Mouse (Mus musculus) heart, embryonic 16.5 days (tissue): ENCODE results near the gene Polr3b. TPM values are rescaled to one million over a fixed set of nuclear protein-coding genes. Genes with fewer than 3 reads are reported as not detected.

ENCODE experiments used
- ATAC-seq: fragments of 200-750 bp; cut with Nextera tagmentation; replicated peaks from 2 replicates; pipeline ENCODE4 v1.8.0; 2017; ENCODE audit warnings: moderate number of reproducible peaks; ENCODE audit not compliant: insufficient read depth, low FRiP score; ENCODE audit errors: extremely low read depth
- H3K27ac ChIP-seq: fragments of 300-500 bp; sonication (generic); 2 replicates; pipeline ENCODE4 v1.5.1; 2014; ENCODE audit warnings: mild to moderate bottlenecking, low read length, control low read depth, moderate library complexity
- H3K27me3 ChIP-seq: fragments of 300-500 bp; sonication (generic); 2 replicates; pipeline ENCODE4 v1.6.1; 2014; ENCODE audit warnings: low read length, mixed read lengths; ENCODE audit not compliant: control insufficient read depth, insufficient read depth
- H3K36me3 ChIP-seq: fragments of 300-500 bp; sonication (generic); 2 replicates; pipeline ENCODE4 v1.6.1; 2014; ENCODE audit not compliant: control insufficient read depth, insufficient read depth
- H3K4me1 ChIP-seq: fragments of 300-500 bp; sonication (generic); 2 replicates; pipeline ENCODE4 v1.6.1; 2014; ENCODE audit warnings: low read length, mixed read lengths; ENCODE audit not compliant: control insufficient read depth, insufficient read depth
- H3K4me2 ChIP-seq: fragments of 300-500 bp; sonication (generic); 2 replicates; pipeline ENCODE4 v1.6.1; 2014; ENCODE audit warnings: low read depth, mild to moderate bottlenecking, control low read depth, low read length
- H3K4me3 ChIP-seq: fragments of 300-500 bp; sonication (generic); 2 replicates; pipeline ENCODE4 v1.5.1; 2014; ENCODE audit warnings: mild to moderate bottlenecking, control low read depth, low read length
- H3K9ac ChIP-seq: fragments of 300-500 bp; sonication (generic); 2 replicates; pipeline ENCODE4 v1.6.1; 2014; ENCODE audit warnings: low read length, control low read depth
- H3K9me3 ChIP-seq: fragments of 300-500 bp; sonication (generic); replicated peaks from 2 replicates; pipeline ENCODE4 v1.6.1; 2016; ENCODE audit warnings: low read length; ENCODE audit not compliant: control insufficient read depth
- WGBS: fragments of 180-500 bp; shearing (Covaris S2); extraction: QIAGEN DNeasy Blood & Tissue Kit; methylation state at CpG from one replicate; pipeline ENCODE4 v1.1.7; 2014; 5-methylcytosine and 5-hydroxymethylcytosine counted together
- polyA plus RNA-seq: library from polyadenylated mRNA; unstranded; fragments of >200 nt; fragmentation: Nextera tagmentation; extraction: Ambion mirVana; gene quantifications from 2 replicates; pipeline ENCODE4 v1.2.1, GENCODE M21; 2015

Polr3b gene
- polyA plus RNA-seq, 1 experiment from 2014 or later: 10.0 TPM

DNA sequence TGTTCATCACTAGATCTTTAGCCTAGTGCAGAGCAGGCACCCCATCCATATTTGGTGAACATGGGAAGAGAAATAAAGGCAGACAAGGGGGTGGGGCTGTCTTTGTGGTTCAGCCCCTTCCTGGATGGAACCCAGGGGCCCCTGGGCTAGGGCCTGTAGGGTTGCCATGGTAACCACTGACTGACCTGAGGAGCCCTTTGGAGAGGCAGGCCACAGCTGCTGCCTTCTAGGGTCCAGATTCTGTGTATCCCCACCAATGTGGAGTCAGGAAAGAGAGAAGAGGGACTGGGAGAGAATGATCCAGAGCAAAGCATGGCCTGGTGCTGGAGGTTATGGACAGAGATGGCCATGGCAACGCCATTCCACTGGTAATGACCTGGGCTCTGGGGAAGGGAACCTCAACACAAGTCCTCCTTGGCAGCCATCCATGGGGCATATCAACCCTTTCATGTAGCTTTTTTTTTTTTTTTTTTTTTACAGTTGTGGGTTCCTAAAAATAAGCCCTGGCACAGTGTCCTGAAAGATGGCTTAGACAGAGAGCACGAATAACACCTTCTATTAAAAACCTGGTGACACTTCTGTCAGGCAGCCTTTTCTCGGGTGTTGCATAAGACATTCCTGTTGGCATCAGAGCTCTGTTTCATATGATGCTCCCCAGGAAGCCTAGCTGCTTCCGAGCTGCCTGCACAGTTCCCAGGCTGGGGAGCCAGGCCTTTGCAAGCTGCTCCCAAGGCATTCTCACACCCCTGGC lies 150.5 kb downstream of the Polr3b start:
- H3K36me3 ChIP-seq: no peaks in the 10 kb centered on the region
- H3K27me3 ChIP-seq: no peaks in the 10 kb centered on the region; the same call in 1 of the 2 replicates
- 34% methylated on average over 4 of the region's 4 CpGs for WGBS
- H3K27ac ChIP-seq: peak overlapping the region; percentile 74
- ATAC-seq: peak; percentile 67
- H3K4me3 ChIP-seq: no peak overlapping the region
- no peaks in the 10 kb centered on the region for H3K9me3 ChIP-seq
- H3K4me1 ChIP-seq: peaks cover 29% of the 10 kb centered on the region
- no peak overlapping the region for H3K4me2 ChIP-seq
- H3K9ac ChIP-seq: no peak overlapping the region

DNA sequence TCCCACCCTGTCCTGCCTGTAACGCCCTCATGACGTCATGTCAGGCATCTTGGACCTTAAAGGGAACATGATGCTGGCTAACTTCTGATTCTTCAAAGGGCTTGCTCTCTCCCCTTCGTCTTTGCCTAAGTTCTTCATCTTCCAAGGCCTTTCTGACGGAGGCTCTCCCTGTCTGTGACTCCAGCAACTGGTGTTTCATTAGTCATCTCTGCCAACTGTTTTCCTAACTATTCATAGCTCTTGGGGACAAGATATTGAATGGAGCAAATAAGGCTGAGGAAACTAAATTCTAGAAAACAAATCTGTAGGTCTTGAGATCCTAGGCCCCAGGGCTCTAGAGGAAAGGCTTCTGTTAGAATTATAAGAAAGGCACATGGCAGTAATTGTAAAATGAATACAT lies 151.8 kb downstream of the Polr3b start:
- peaks cover 29% of the 10 kb centered on the region for H3K4me1 ChIP-seq
- WGBS: 82% methylated on average over 4 of the region's 4 CpGs
- no peak overlapping the region for H3K9ac ChIP-seq
- no peaks in the 10 kb centered on the region for H3K36me3 ChIP-seq
- H3K4me2 ChIP-seq: no peak overlapping the region
- H3K9me3 ChIP-seq: no peaks in the 10 kb centered on the region
- no peaks in the 10 kb centered on the region; the same call in 1 of the 2 replicates for H3K27me3 ChIP-seq
- H3K4me3 ChIP-seq: no peak overlapping the region
- no peak for ATAC-seq
- no peak overlapping the region for H3K27ac ChIP-seq

GRCm38 (mm10) chr10:84774573-84774972 lies 152.5 kb downstream of the Polr3b start:
- 23% methylated on average over 12 of the region's 12 CpGs for WGBS
- Histone ChIP-seq H3K9ac (no peak overlapping the region), H3K4me2 (peak overlapping the region; percentile 8; the same call in 1 of the 2 replicates), H3K27me3 (no peaks in the 10 kb centered on the region; the same call in 1 of the 2 replicates), H3K9me3 (no peaks in the 10 kb centered on the region), H3K27ac (peak overlapping the region; percentile 52), H3K4me3 (no peak overlapping the region), H3K4me1 (peaks cover 29% of the 10 kb centered on the region), H3K36me3 (no peaks in the 10 kb centered on the region)
- peak; percentile 78 for ATAC-seq

Other genes starting within 250 kb of the Polr3b start
- gene Nuak1, start 181.7 kb upstream of the Polr3b start, polyA plus RNA-seq: 3.0 and 3.2 TPM in 2 replicates
- 56.5 and 75.5 TPM in 2 replicates for gene Ckap4, start 88.2 kb upstream of the Polr3b start, polyA plus RNA-seq
- 35.1 and 39.5 TPM in 2 replicates for gene Tcp11l2, start 45.7 kb upstream of the Polr3b start, polyA plus RNA-seq
- 0.04 TPM in 1 of 2 replicates, not detected in the other for gene Rfx4, start 133.8 kb downstream of the Polr3b start, polyA plus RNA-seq